Mouse (Mus musculus) cerebellum, postnatal 25 days (tissue): ENCODE measurements around the gene Gimap4.

Source experiments
- DNase-seq, 2 experiments: peaks; one replicate each; pipeline ENCODE4 v3.0.0; 2021; ENCODE audit warnings: mixed read lengths in 2 of 2

Gene Gimap4

DNA sequence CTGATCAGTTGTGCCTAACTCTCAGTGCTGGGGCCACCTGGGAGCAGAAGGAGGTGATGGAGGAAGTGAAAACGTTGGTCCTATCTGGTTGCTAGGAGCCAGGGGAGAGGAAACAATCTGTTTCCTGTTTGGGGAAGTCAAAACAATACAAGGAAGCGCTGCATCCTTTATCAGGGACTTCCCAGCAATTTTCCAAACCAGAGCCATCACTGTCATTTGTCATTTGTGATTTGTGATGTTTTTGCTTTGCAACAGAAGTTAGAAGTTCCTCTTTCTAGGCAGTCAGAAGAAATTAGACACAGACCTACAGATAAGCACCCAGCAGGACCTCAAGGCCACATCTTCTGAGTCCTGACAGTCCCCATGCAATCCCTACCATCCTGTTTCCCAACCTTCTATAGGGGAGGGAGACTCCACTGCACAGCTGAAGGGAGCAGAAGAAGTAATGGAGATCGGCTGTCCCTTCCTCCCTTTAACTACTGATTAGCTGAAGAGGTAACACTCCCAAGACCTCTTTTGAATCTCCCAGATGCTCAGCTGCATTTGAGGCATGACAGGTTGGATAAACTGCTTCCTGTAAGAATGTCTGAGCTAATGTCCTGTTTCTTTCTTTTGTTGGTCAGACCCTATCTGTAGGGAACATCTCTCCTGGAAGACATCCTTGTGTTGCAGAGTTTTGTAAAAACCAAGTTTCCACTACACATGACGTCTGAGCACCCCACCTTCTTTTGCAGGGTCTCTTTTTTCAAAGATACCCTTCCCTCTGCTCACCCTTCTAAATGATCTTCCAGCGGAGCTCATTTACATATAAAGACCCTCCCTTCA, 16.1 kb downstream of the Gimap4 start:
- no peak for DNase-seq

DNA sequence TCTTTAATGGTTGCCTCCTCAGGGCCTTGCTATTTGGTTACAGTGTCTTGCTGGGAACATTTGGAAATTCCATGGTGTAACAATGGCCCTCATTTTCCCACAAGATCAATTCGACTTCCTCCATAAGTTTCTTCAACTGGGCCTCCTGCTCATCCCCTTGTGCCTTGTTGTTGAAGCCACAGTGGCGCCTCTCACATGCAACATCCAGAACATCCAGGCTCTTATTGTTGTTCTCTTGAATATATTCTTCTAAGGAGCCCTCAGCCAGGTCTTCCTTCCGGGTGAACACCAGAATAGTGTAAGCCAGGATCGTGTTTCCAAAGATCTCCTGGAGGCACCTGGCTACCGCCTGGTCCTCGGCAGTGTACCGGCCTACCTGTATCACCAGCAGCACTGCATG, 17.8 kb downstream of the Gimap4 start:
- DNase-seq: no peak

DNA sequence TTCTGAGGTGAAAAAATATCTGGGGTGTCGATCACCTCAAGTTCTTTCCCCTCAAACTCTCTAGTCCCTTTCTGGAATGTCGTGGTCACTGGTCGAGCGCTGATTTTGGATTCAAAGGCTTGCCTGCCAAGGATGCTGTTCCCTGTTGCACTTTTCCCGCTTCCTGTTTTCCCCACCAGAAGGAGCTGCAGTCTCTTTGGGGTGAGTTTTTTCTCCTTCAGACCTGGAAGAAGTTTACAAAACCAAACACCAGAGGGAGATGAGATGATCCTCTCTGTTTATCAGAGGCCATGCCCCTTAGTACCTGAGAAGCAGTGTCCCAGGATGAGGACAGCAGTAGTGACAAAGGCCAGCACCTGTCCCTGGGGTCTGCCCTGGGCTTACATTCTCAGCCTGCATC, 18.3 kb downstream of the Gimap4 start:
- no peak for DNase-seq

DNA sequence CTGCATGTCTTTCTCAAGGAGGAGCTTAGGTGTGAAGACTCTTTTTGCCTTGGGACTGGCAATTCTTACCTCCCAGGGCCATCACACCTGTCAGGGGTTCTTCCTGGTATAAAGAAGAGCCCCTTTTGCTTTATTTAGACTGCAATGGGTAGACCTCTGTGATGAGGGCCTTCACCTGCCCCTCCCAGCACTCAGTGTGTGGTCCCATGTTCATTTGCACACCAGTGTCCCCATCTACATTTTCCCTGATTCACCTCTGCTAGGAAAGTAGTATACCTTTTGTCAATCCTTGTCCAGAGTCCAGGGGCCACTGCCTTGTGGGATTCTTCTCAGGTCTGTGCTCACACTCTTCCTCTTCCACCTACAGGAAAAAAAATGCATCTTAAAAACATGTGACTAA, 19.8 kb downstream of the Gimap4 start:
- no peak for DNase-seq

- no peak for DNase-seq
These were observed 21.8 kb downstream of the Gimap4 start for GRCm38 (mm10) chr6:48706130-48706529.

DNA sequence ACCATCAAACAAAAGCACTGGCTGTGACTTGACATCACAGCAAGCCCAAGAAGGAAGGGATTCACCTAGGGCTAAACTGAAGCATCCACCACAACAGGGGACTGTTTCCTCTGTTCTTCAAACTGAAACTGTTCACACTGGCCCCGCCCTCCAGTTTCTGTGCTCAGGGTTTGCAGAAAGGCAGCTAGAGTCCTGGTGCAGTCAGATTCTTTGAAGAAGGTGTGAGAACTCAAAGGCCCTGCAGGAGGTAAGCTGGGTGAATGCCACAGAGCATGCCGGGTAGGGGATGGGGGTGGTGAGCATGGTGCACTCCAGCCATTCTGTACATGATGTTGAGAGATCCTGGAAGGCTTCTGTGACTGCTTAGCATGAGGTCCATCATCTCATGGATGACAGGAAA, 34.1 kb downstream of the Gimap4 start, which contains the start of the genes Gm28053 and Gimap7:
Gene Gm28053 (plus strand): TSS at position 153 of the 400 bp plus-strand sequence.
Gene Gimap7 (plus strand): TSS at position 167 of the 400 bp plus-strand sequence.
- DNase-seq: no peak

- DNase-seq: no peak
These were observed 36.0 kb downstream of the Gimap4 start for GRCm38 (mm10) chr6:48720326-48720725.

DNA sequence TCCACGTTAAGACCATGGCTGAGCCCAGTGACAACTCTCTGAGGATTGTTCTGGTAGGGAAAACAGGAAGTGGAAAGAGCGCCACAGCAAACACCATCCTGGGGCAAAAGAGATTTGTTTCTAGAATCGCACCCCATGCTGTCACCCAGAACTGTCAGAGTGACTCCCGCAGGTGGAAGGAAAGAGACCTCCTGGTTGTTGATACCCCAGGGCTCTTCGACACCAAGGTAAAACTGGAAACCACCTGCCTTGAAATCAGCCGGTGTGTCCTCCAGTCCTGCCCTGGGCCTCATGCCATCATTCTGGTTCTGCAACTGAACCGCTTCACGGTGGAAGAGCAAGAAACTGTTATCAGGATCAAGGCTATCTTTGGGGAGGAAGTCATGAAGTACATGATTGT, 39.1 kb downstream of the Gimap4 start:
- DNase-seq: no peak

DNA sequence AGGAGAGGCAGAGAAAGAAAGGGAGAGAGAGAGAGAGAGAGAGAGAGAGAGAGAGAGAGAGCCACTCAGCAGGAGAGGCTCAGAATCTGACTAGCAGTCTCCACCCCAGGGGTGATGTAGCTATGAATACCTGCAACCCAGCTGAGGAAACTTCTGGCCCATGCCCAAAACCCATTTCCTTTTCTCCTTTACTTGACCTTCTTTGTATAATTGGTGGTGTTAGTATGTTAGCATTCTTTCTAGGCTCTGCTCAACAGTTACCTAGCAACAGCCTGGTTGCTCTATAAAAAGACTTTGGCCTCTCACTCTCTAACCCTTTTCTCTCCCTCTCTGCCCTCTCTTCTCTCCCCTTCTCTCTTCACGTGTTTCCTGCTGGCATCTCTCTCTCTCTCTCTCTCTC, 41.1 kb downstream of the Gimap4 start:
- DNase-seq: no peak

- DNase-seq: no peak
These were observed 43.4 kb downstream of the Gimap4 start for GRCm38 (mm10) chr6:48727761-48728160.

GRCm38 (mm10) chr6:48732864-48733304, 48.5 kb downstream of the Gimap4 start:
- DNase-seq: no peak

GRCm38 (mm10) chr6:48733660-48734059, 49.3 kb downstream of the Gimap4 start:
- no peak for DNase-seq

- no peak for DNase-seq
These were observed 52.7 kb downstream of the Gimap4 start for GRCm38 (mm10) chr6:48737053-48737452.

DNA sequence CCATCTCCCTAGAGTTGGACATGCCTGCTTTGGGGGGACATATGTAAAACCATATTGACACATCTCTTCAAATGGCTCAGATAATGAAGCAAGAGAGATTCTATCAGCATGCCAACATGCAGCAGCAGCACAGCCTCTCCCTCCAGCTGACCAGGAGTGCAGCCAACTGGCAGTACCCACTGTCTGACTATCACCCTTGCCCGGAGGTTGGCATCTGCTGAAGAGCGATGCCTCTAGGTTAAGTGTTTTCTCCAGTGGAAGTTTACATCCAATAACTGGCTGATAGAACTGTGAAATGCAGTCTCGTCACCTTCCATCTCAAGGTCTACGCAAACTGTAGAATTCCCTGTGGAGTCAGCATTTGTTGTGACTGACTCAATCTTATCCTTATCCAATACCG, 53.3 kb downstream of the Gimap4 start:
- no peak for DNase-seq

GRCm38 (mm10) chr6:48738961-48739779, 54.8 kb downstream of the Gimap4 start, which contains the start of gene Gimap1:
Gene Gimap1 (plus strand): TSS chr6:48739054.
- DNase-seq: no peak

DNA sequence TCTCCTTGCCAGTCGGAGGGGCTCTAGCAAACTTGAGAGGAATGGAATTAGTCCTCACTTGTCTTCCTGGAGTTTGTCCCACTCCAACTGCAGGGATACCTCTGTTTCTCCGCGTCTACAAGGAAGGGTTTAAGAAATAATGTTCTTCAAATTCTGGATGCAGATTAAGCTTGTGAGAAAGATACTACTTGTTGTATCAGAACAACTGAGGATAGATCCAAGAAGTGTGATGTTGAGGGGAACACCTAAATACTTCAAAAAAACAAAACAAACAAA, 55.4 kb downstream of the Gimap4 start:
- DNase-seq: no peak

GRCm38 (mm10) chr6:48740501-48741169, 56.3 kb downstream of the Gimap4 start:
- no peak for DNase-seq

DNA sequence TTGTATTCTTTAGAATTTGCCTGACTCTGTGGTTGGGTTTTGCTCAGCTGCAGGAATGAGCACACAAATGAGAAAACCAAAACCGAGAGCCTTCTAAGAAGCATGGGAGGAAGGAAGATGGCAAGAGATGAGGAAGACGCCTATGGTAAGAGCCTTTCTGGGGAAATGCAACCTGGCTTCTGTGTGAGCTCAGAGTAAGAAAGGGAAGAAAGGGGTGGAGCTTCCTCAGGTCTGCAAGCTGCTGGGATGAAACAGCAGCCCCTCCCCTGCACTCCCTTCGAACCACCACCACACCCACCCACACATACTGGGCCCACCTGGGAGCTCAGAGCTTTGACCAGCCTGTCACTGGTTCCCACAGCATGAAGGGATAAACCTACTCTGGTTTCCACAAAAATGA, 56.9 kb downstream of the Gimap4 start:
- DNase-seq: no peak
